Mouse (Mus musculus) embryonic facial prominence, embryonic 13.5 days (tissue): ENCODE results near the gene Pyroxd2. TPM values are rescaled to one million over a fixed set of nuclear protein-coding genes. Genes with fewer than 3 reads are reported as not detected.
A peak's percentile ranks its signal among the peaks of the same experiment; 100 is the strongest.

ENCODE experiments used
- ATAC-seq: fragments of 200-750 bp; cut with Nextera tagmentation; 2 replicates; pipeline ENCODE4 v1.8.0; 2017; ENCODE audit warnings: low read depth; ENCODE audit not compliant: insufficient number of reproducible peaks, insufficient read depth, low FRiP score, low TSS enrichment
- H3K27ac ChIP-seq: fragments of 300-500 bp; sonication (generic); 2 replicates; pipeline ENCODE4 v1.5.1; 2015; ENCODE audit warnings: moderate library complexity, mild to moderate bottlenecking, inconsistent platforms
- H3K27me3 ChIP-seq: fragments of 300-500 bp; sonication (generic); 2 replicates; pipeline ENCODE4 v1.6.1; 2015; ENCODE audit warnings: mild to moderate bottlenecking, inconsistent platforms
- H3K36me3 ChIP-seq: fragments of 300-500 bp; sonication (generic); 2 replicates; pipeline ENCODE4 v1.6.1; 2015; ENCODE audit warnings: mild to moderate bottlenecking, inconsistent platforms
- H3K4me1 ChIP-seq: fragments of 300-500 bp; sonication (generic); 2 replicates; pipeline ENCODE4 v1.6.1; 2015; ENCODE audit warnings: inconsistent platforms
- H3K4me2 ChIP-seq: fragments of 300-500 bp; sonication (generic); 2 replicates; pipeline ENCODE4 v1.6.1; 2015; ENCODE audit warnings: moderate library complexity, mild to moderate bottlenecking, inconsistent platforms
- H3K4me3 ChIP-seq: fragments of 300-500 bp; sonication (generic); 2 replicates; pipeline ENCODE4 v1.5.1; 2015; ENCODE audit warnings: mild to moderate bottlenecking, inconsistent platforms
- H3K9ac ChIP-seq: fragments of 300-500 bp; sonication (generic); 2 replicates; pipeline ENCODE4 v1.6.1; 2015; ENCODE audit warnings: mild to moderate bottlenecking, inconsistent platforms
- H3K9me3 ChIP-seq: fragments of 300-500 bp; sonication (generic); 2 replicates; pipeline ENCODE4 v1.6.1; 2016; ENCODE audit warnings: inconsistent platforms
- WGBS: fragments of 180-500 bp; shearing (Covaris S2); methylation state at CpG from one replicate; pipeline ENCODE4 v1.1.7; 2015; ENCODE audit warnings: mixed read lengths; 5-methylcytosine and 5-hydroxymethylcytosine counted together
- polyA plus RNA-seq: library from polyadenylated mRNA; unstranded; fragments of >200 nt; fragmentation: Nextera tagmentation; extraction: Ambion mirVana; gene quantifications from 2 replicates; pipeline ENCODE4 v1.2.1, GENCODE M21; 2015

The Pyroxd2 gene
- polyA plus RNA-seq, 1 experiment from 2014 or later: 2.0 TPM

DNA sequence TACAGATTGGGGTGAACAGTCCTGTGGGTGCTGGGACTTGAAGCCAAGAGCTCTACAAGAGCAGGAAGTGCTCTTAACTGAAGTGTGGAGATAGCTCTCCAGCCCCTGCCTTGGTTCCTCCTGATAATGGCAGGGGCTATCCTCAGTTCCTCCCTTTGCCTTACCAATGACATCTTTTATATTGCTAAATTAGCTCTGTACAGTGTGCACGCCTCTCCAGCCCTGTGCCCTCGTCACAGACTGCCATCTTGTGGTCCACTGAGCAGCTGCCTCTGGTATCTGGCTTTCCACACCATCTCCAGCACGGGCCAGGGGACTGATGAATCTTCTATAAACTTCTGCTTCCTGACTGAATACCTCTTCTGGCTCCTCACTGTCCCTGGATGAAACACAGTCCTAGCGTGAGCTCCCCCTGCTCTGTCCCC, 8.4 kb downstream of the Pyroxd2 start:
- Histone ChIP-seq H3K27me3 (no peaks in the 10 kb centered on the region), H3K9ac (no peak overlapping the region), H3K36me3 (no peaks in the 10 kb centered on the region), H3K4me1 (peaks cover 45% of the 10 kb centered on the region), H3K4me3 (no peak overlapping the region), H3K27ac (no peak overlapping the region), H3K9me3 (no peaks in the 10 kb centered on the region), H3K4me2 (no peak overlapping the region)
- ATAC-seq: peak; percentile 68
- WGBS: 15% methylated on average over 4 of the region's 4 CpGs

DNA sequence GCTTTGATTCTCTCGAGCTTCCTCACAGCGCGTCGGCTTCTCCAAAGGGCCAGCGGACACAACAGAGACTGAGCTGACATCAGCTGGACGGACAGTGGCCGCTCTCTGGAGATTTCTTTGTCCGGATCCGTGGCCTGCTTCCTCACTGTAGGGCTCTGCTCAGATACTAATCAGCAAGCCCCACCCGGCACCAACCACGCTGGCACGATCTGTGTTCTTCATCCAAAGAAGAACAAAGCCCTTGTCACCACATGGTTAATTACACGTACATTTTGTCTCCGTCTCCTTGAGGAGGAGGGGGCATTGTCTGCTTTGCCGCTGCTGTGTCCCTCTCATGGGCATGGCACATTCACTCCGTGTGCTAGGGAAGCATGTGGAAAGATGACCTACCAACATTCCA, 9.3 kb downstream of the Pyroxd2 start:
- Histone ChIP-seq H3K9ac (no peak overlapping the region), H3K27ac (0 out of 2 replicates have a peak overlapping the region, but pooled peaks have one; percentile 28), H3K4me1 (peaks cover 41% of the 10 kb centered on the region), H3K4me2 (no peak overlapping the region), H3K9me3 (no peaks in the 10 kb centered on the region), H3K36me3 (no peaks in the 10 kb centered on the region), H3K27me3 (no peaks in the 10 kb centered on the region), H3K4me3 (no peak overlapping the region)
- no peak for ATAC-seq
- WGBS: 73% methylated on average over 16 of the region's 16 CpGs

DNA sequence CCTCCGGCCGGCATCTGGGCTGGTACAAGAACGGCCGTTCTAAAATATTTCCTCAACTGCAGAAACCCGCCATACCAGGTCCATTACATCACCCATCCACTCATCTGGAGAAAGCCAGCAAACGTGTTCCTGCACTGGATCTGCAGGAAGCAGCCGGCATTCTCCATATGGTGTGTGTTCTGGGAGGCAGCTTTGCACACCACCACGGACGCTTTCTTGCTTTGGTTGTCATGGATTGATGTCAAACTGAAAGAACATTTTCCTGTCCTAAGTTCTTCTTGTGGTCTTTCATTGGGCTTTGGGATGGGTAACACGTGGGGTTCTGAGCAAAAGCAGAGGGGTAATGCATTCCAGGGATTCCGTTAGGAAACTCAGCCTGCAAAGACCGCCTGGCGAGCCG, 10.7 kb downstream of the Pyroxd2 start:
- ATAC-seq: no peak
- Histone ChIP-seq H3K36me3 (no peaks in the 10 kb centered on the region), H3K27ac (peak overlapping the region; percentile 58; the same call in 1 of the 2 replicates), H3K4me1 (peaks cover 51% of the 10 kb centered on the region), H3K9me3 (no peaks in the 10 kb centered on the region), H3K27me3 (no peaks in the 10 kb centered on the region), H3K4me2 (no peak overlapping the region), H3K9ac (no peak overlapping the region), H3K4me3 (no peak overlapping the region)
- 36% methylated on average over 14 of the region's 14 CpGs for WGBS

DNA sequence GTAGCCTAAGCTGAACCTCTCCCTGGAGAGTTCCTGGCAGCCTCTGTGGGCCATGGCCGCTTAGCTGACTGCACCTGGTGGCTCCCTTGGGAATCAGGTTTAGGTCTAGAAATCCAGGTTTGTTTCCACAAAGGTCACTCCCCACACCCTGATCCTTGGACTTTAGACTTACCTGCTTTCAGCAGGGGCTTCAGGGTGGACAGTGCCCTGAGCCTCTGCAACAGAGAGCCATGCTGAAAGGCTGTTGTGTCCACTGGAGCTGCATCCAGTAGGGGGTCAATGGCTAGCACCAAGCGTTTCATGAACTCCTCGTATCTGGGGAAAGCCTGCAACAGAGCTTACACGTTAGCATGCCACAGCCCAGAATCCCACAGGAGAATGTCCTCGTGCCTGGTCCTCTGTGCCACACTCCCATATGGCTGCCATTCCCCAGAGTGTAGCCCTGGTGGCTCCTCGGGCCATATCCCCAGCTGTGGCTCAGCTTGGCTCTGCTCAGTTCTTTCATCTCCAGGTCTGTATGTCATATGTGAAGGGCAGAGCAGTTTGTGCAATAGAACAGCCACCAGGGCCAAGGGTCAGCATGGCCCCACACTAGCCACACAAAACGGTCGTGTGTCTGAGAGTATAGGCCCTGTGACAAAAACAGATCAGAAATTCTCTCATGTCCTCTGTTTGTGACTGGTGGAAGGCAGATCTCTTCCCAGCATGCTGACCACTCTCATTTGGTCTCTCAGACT, 12.2 kb downstream of the Pyroxd2 start:
- H3K27me3 ChIP-seq: no peaks in the 10 kb centered on the region
- no peak overlapping the region for H3K9ac ChIP-seq
- 72% methylated on average over 8 of the region's 8 CpGs for whole genome bisulfite sequencing
- H3K9me3 ChIP-seq: no peaks in the 10 kb centered on the region
- no peak for ATAC-seq
- no peak overlapping the region for H3K4me2 ChIP-seq
- H3K4me3 ChIP-seq: no peak overlapping the region
- no peak overlapping the region for H3K27ac ChIP-seq
- H3K4me1 ChIP-seq: peaks cover 46% of the 10 kb centered on the region
- no peaks in the 10 kb centered on the region for H3K36me3 ChIP-seq

DNA sequence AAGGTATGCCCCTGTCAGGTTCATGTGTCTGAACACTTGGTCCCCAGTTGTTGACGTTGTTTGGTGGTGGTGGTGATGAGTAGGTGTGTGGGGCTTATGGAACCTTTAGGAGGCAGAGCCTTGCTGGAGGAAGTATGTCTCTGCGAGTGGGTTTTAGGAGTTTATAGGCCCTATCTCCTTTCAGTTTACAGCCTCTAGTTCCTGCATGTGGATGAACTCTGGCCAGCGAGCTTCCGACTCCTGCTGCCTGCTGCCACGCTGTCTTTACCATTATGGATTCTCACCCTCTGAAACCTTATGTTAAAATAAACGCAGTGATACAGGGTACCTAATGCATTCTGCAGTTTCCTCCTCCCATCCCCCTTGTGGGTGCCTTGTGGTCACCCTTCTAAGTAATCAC, 12.8 kb downstream of the Pyroxd2 start:
- Histone ChIP-seq H3K27me3 (no peaks in the 10 kb centered on the region), H3K9me3 (no peaks in the 10 kb centered on the region), H3K4me3 (no peak overlapping the region), H3K9ac (no peak overlapping the region), H3K27ac (no peak overlapping the region), H3K4me2 (no peak overlapping the region), H3K36me3 (no peaks in the 10 kb centered on the region), H3K4me1 (peaks cover 42% of the 10 kb centered on the region)
- no peak for ATAC-seq
- 90% methylated on average over 6 of the region's 6 CpGs for WGBS

DNA sequence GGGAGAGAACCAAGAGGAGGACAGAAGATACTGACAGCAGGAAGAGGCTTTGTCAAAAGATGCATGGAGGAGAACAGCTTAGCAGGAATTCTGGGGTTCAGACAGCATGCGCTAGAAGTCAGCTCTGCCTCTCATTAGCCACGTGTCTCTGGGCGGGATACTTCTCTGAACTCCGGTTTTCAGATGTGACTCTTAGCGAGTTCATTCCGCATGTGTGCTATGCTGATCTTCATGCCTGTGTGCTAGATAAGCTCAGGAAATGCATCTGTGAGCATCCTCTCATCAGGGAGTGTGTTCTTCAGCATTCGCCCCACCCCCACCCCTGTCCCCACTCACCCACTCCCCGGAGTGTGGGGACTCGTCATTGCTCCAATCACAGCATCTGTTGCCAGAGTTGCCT, 14.8 kb downstream of the Pyroxd2 start:
- no peak overlapping the region for H3K4me2 ChIP-seq
- ATAC-seq: no peak
- peaks cover 31% of the 10 kb centered on the region for H3K4me1 ChIP-seq

DNA sequence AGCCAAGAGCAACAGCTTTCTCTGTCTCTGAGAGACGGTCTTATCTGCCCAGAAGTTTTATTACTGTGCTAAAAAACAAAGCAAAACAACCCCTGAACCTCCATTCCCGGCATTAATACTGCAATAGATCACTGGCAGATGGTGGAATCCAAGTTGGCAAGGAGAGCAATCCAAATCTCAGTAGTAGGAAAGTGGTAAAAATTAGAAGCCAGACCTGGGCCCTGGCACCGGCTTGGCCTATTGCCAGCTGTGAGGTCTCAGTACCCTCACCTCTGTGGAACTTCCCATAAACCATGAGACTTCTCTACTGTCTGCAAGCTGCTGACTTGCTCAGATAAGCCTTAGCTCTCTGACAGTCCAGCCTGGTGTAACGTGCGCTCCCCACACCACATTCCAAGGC, 17.6 kb downstream of the Pyroxd2 start:
- no peaks in the 10 kb centered on the region for H3K36me3 ChIP-seq
- H3K4me2 ChIP-seq: no peak overlapping the region
- no peaks in the 10 kb centered on the region for H3K9me3 ChIP-seq
- H3K9ac ChIP-seq: no peak overlapping the region
- H3K4me1 ChIP-seq: peaks cover 14% of the 10 kb centered on the region
- H3K27ac ChIP-seq: no peak overlapping the region
- no peak for ATAC-seq
- H3K27me3 ChIP-seq: no peaks in the 10 kb centered on the region
- H3K4me3 ChIP-seq: no peak overlapping the region
- WGBS: 78% methylated on average over 5 of the region's 5 CpGs

More for the DNA sequence above, 14.8 kb downstream of the Pyroxd2 start:
- Histone ChIP-seq H3K27me3 (no peaks in the 10 kb centered on the region), H3K27ac (no peak overlapping the region), H3K4me3 (no peak overlapping the region), H3K36me3 (no peaks in the 10 kb centered on the region), H3K9ac (no peak overlapping the region), H3K9me3 (no peaks in the 10 kb centered on the region)
- WGBS: 49% methylated on average over 9 of the region's 9 CpGs

DNA sequence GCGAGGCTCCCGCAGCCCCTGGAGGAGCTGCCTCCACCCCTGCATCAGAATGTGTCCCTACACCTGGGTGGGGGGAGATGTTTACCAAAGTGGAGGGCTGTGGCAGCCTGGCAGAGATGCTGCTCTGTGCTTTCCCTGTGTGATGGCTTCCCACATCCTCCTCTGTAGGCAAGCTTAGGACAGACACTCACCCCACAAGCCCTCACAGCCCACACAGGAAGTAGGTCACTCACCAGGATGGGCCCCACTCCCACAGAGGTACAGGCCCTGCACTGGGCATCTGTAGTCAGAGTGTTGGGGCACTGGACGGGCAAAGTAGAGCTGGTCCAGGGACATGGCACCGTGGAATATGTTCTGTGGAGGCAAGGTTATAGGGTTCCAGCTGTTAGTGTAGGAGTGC, 25.2 kb downstream of the Pyroxd2 start:
- Histone ChIP-seq H3K4me1 (no peaks in the 10 kb centered on the region; the same call in 1 of the 2 replicates), H3K4me2 (no peak overlapping the region), H3K27me3 (no peaks in the 10 kb centered on the region), H3K27ac (no peak overlapping the region), H3K9ac (no peak overlapping the region), H3K36me3 (no peaks in the 10 kb centered on the region), H3K4me3 (no peak overlapping the region), H3K9me3 (no peaks in the 10 kb centered on the region)
- 91% methylated on average over 4 of the region's 4 CpGs for WGBS
- no peak for ATAC-seq

DNA sequence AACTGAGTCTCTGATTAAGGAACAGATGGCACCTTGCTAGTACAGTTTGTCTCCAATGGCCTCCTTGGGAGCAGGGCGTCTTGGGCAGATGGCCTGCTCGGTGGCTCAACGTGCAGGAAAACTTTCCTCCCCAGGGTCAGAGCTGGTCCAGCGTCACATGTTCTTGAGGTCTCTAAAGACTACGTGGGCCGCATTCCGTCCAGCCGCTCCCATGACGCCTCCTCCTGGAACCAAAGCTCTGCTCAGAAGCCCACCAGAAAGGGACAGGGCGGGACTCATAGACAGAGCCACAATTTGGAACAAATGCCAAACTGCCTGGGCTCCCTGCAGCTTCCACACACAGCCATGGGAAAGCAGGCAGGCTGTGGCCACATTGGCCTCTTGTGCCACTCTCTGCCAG, 25.8 kb downstream of the Pyroxd2 start:
- ATAC-seq: no peak
- H3K36me3 ChIP-seq: no peaks in the 10 kb centered on the region

DNA sequence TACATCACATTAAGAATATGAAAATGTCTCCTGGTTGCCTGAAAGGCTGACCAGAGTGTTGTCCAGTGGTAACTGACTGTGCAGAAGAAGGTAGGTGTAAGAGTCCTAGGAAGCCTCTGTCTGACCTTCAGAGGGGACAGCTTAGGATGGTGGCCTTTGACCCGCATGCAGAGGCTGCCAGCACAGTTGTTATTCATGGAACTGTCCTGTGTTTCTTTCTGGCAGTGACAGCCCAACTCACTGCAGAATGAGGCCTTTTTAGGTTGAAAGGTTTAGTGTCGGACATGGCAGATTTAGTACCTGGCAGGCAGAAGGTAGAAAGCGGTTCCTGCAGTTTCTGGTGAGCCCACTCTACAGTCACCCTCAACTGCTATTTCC, 26.6 kb downstream of the Pyroxd2 start:
- no peaks in the 10 kb centered on the region for H3K27me3 ChIP-seq
- H3K9ac ChIP-seq: no peak overlapping the region
- H3K4me3 ChIP-seq: no peak overlapping the region
- H3K27ac ChIP-seq: no peak overlapping the region
- H3K36me3 ChIP-seq: no peaks in the 10 kb centered on the region
- H3K9me3 ChIP-seq: no peaks in the 10 kb centered on the region
- ATAC-seq: no peak
- no peaks in the 10 kb centered on the region; the same call in 1 of the 2 replicates for H3K4me1 ChIP-seq
- no peak overlapping the region for H3K4me2 ChIP-seq
- WGBS: 87% methylated on average over 3 of the region's 3 CpGs

More for the DNA sequence above, 25.8 kb downstream of the Pyroxd2 start:
- no peaks in the 10 kb centered on the region for H3K27me3 ChIP-seq
- 93% methylated on average over 10 of the region's 10 CpGs for WGBS
- no peaks in the 10 kb centered on the region for H3K9me3 ChIP-seq
- H3K27ac ChIP-seq: no peak overlapping the region
- H3K4me3 ChIP-seq: no peak overlapping the region
- no peaks in the 10 kb centered on the region; the same call in 1 of the 2 replicates for H3K4me1 ChIP-seq
- no peak overlapping the region for H3K9ac ChIP-seq
- H3K4me2 ChIP-seq: no peak overlapping the region

DNA sequence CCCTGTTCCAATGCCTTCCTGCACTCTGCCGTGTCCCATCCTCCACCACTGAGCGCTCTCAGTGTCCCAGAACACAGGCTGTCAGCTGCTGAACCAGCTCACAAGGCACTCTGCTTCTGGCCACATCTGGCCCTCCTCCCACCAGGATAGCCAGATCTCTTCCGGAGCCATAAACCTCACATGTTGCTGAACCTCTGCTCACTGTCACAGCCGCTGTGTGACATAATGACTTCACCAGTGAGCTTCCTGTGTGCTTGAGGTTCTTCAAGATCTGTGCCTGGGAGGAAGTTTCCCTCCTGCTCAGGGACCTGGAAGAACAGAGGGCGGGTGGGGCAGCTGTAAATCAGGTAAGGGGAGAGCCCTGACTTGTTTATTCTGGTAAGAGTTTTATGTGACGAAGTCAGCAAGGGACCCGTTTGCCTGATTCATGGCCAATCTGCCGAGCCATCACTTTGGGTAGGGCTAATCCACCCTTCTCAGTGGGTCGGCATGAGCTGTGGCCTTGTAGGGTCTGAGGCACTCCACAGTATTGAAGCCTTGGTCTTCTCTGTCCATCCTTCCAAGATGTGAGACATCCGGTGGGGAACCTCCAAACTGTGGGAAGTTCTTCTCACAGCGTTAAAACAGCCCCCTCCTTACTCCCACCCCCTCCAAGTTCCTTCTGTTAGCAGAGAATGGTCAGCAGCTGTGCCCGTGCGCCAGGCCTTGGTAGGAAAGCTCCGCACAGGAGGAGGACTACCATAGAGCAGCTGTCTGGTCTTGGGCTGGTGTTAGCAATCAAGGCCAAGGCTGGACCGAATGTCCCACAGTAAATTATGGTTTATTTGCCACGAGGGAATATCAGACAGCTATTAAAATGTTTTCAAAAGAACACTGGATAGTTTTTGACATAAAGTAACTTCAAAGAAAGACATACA, 27.3 kb downstream of the Pyroxd2 start:
- Histone ChIP-seq H3K9me3 (no peaks in the 10 kb centered on the region), H3K4me1 (no peaks in the 10 kb centered on the region; the same call in 1 of the 2 replicates)
- WGBS: 72% methylated on average over 16 of the region's 16 CpGs

More for the DNA sequence above, 27.3 kb downstream of the Pyroxd2 start:
- no peak overlapping the region for H3K9ac ChIP-seq
- no peaks in the 10 kb centered on the region for H3K27me3 ChIP-seq
- no peak overlapping the region for H3K4me3 ChIP-seq
- no peak for ATAC-seq
- no peaks in the 10 kb centered on the region for H3K36me3 ChIP-seq
- H3K27ac ChIP-seq: peak overlapping the region; percentile 13; the same call in 1 of the 2 replicates
- no peak overlapping the region for H3K4me2 ChIP-seq
